Mouse (Mus musculus) cerebellum, postnatal 25 days (tissue): Measurements from ENCODE around the gene Gm4631.
"Not testable (repeated sequence)": the region's sequence is repeated elsewhere in the genome, so short reads cannot be mapped to it uniquely, and the experiment has no call there.

Experiments used
- DNase-seq, 2 experiments: peaks; one replicate each; pipeline ENCODE4 v3.0.0; 2021; ENCODE audit warnings: mixed read lengths in 2 of 2

Gene Gm4631

GRCm38 (mm10) chr2:175338097-175338496, at the start of gene Gm4631:
Gene Gm4631, minus strand, starts transcription at chr2:175338197.
- DNase-seq = not testable (repeated sequence)

- not testable (repeated sequence) for DNase-seq
Observed at GRCm38 (mm10) chr2:175372136-175372535, 34.1 kb upstream of the Gm4631 start, which contains the start of gene Zfp968. Gene Zfp968, plus strand, starts transcription at chr2:175372436.

GRCm38 (mm10) chr2:175274825-175275224, 63.2 kb downstream of the Gm4631 start, which contains the start of gene Gm14440:
Gene Gm14440, plus strand, starts transcription at chr2:175275125.
- not testable (repeated sequence) for DNase-seq
